27 mouse cellular contexts compared by ENCODE assay signal in the genomic region with DNA sequence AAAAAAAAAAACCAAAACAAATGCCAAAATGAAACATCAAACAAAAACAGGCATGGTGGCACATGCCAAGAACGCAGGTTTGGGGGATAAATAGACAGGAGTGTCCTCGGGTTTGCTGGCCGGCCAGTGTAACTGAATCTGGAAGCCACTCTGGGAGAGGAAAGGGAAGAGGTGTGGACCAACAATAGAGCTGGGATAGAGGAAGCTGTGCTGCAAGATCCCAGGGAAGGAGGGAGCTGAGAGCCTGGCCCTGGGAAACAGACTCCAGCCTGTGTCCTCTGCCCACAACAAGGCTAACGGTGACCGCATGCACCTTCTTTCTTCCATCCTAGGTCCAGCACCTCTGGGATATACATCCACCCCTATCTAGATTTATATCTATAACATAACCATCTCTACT. TPM values are rescaled to one million over a fixed set of nuclear protein-coding genes. Genes with fewer than 3 reads are reported as not detected.
DNase-seq lines count a peak whose midpoint lies in the region; ATAC-seq and TF ChIP-seq lines count a peak whose summit lies in the region.
"Had no signal": no experiment of that assay in that cellular context is flagged by ENCODE, and none has a peak within 500 bp of the region (broad histone marks: within the 10 kb centered on the region; RNA-seq: fewer than 3 reads in every experiment).

No protein-coding gene starts in this region.

- 57% methylated on average over 5 of the region's 5 CpGs for WGBS in lung, adult 2 months

- TF ChIP-seq POLR2A in lung, adult 2 months (IDR thresholded peaks at IDR 0.05; ENCODE audit: borderline replicate concordance, extremely low read depth, low read depth, low read length), result peak; percentile 17; the same call in 1 of the 2 replicates

- intact Hi-C loops in heart, postnatal 25 days (cut with DNase I), result no loop called here
- intact Hi-C loops in heart, postnatal 10 days (cut with DNase I), result loop anchor here (2.0 kb wide), 1 partner anchor 34 kb away; no protein-coding TSS in a partner anchor

- no peak for TF ChIP-seq CTCF in lung, adult 2 months (IDR thresholded peaks at IDR 0.05; ENCODE audit: insufficient read depth, low read length)

- peaks cover 5% of the 10 kb centered on the region; the same call in 1 of the 2 replicates for H3K4me1 ChIP-seq in lung, adult 2 months (ENCODE audit: control insufficient read depth, insufficient read depth, low read length)

- no peak overlapping the region for H3K4me3 ChIP-seq in lung, adult 2 months (replicated peaks; ENCODE audit: extremely low read depth, low read depth, low read length)
- H3K4me3 ChIP-seq: embryonic facial prominence, embryonic 12.5 days; forebrain, embryonic 12.5 days; hindbrain, embryonic 10.5 days; neural tube, embryonic 15.5 days had no signal

- no peak for ATAC-seq in activated CD4-positive, CD25-positive, alpha-beta regulatory T cell, adult 4 months
- ATAC-seq: hindbrain, postnatal 0 days; intestine, embryonic 16.5 days had no signal

- peak; percentile 33 for DNase-seq in heart, adult 8-10 months (ENCODE audit: low spot score)
- no peak for DNase-seq in heart, postnatal 25 days (ENCODE audit: low spot score)
- no peak for DNase-seq in lung, adult 2 months
- no peak for DNase-seq in lung, postnatal 14 days
- peak; percentile 28 to 33 for DNase-seq in heart, postnatal 10 days
- no peak for DNase-seq in spleen, adult 18-20 months
- DNase-seq: adrenal gland, adult 8-10 months; cerebellum, adult 18-20 months; cerebellum, postnatal 14 days; layer of hippocampus, adult 9-11 months; right cerebral cortex, adult 18-20 months; thymus, adult 2 months; thymus, postnatal 4 days had no signal

RNA-seq across cellular contexts. Expression of a gene that starts 5.0 kb away (rescaled TPM):
- total RNA-seq in heart, adult 8-10 months (2022), result 10 to 100 TPM; 23.6 to 29.1 (median 26.7) TPM
- total RNA-seq in heart, postnatal 25 days (2021), result 10 to 100 TPM; 30.6 to 31.8 TPM
- polyA plus RNA-seq in lung, adult 2 months (2012; rRNA removed), result 81.7 and 84.4 TPM in 2 replicates
- total RNA-seq in heart, postnatal 10 days (2021), result 10 to 100 TPM; 44.2 to 48.9 TPM
- polyA plus RNA-seq in activated CD4-positive, CD25-positive, alpha-beta regulatory T cell, adult 4 months (2017; shearing (Covaris generic)), result 10 to 100 TPM; 20.8 to 38.6 TPM

RNA-seq across cellular contexts. Expression of a gene that starts 5.1 kb away (rescaled TPM):
- 10 to 100 TPM; 52.8 to 67.4 (median 57.4) TPM for total RNA-seq in heart, adult 8-10 months (2022)
- 10 to 100 TPM; 52.0 to 60.4 TPM for total RNA-seq in heart, postnatal 25 days (2021)
- polyA plus RNA-seq in lung, adult 2 months (2012; rRNA removed), result 105 and 117 TPM in 2 replicates
- 10 to 100 TPM; 79.2 to 80.9 TPM for total RNA-seq in heart, postnatal 10 days (2021)
- polyA plus RNA-seq in activated CD4-positive, CD25-positive, alpha-beta regulatory T cell, adult 4 months (2017; shearing (Covaris generic)), result 100 to 1,000 TPM; 141 to 171 TPM

RNA-seq across cellular contexts. Expression of a gene that starts 16.2 kb away (rescaled TPM):
- not detected for total RNA-seq in heart, adult 8-10 months (2022)
- total RNA-seq in heart, postnatal 25 days (2021), result not detected
- 0.24 and 1.2 TPM in 2 replicates for polyA plus RNA-seq in lung, adult 2 months (2012; rRNA removed)
- total RNA-seq in heart, postnatal 10 days (2021), result not detected
- polyA plus RNA-seq in activated CD4-positive, CD25-positive, alpha-beta regulatory T cell, adult 4 months (2017; shearing (Covaris generic)), result not detected
- total RNA-seq: hindbrain, postnatal 0 days; left cerebral cortex, adult 18-20 months; left cerebral cortex, postnatal 36 days; MEL had no signal
- polyA plus RNA-seq: C2C12; embryonic facial prominence, embryonic 12.5 days; forebrain, embryonic 12.5 days; gonadal fat pad, adult 2 months; hindbrain, embryonic 10.5 days; hindbrain, postnatal 0 days; large intestine, adult 2 months; midbrain, embryonic 11.5 days; neural tube, embryonic 15.5 days had no signal

RNA-seq across cellular contexts. Expression of a gene that starts 23.2 kb away (rescaled TPM):
- 10 to 100 TPM; 21.9 to 32.0 (median 24.4) TPM for total RNA-seq in heart, adult 8-10 months (2022)
- 10 to 100 TPM; 23.0 to 24.2 TPM for total RNA-seq in heart, postnatal 25 days (2021)
- polyA plus RNA-seq in lung, adult 2 months (2012; rRNA removed), result 57.7 and 65.5 TPM in 2 replicates
- total RNA-seq in heart, postnatal 10 days (2021), result 10 to 100 TPM; 20.5 to 22.0 TPM
- 1 to 10 TPM; 2.1 to 4.9 TPM for polyA plus RNA-seq in activated CD4-positive, CD25-positive, alpha-beta regulatory T cell, adult 4 months (2017; shearing (Covaris generic))

RNA-seq across cellular contexts. Expression of a gene that starts 26.4 kb away (rescaled TPM):
- total RNA-seq in heart, adult 8-10 months (2022), result under 1 TPM; 0.22 to 0.72 (median 0.31) TPM
- total RNA-seq in heart, postnatal 25 days (2021), result under 1 TPM; 0.44 to 0.64 TPM
- polyA plus RNA-seq in lung, adult 2 months (2012; rRNA removed), result 14.4 and 21.5 TPM in 2 replicates
- under 1 TPM; 0.31 to 0.64 TPM for total RNA-seq in heart, postnatal 10 days (2021)
- polyA plus RNA-seq in activated CD4-positive, CD25-positive, alpha-beta regulatory T cell, adult 4 months (2017; shearing (Covaris generic)), result under 1 TPM; 0.61 to 0.74 TPM

Comparison
In these comparisons a context has a peak if more than half of its experiments do, and no peak if none do; other contexts are left out.
1. DNase-seq: peak in heart, adult 8-10 months (single experiment) and heart, postnatal 10 days (2 of 2); none in heart, postnatal 25 days (single experiment), lung, adult 2 months (single experiment), lung, postnatal 14 days (single experiment) and spleen, adult 18-20 months (0 of 2).